Mouse (Mus musculus) kidney, adult 2 months (tissue): ENCODE measurements at regions not wholly inside any gene's neighbourhood (a gene's known extent, or its start where the extent isn't known, plus 50 kb on each side); places are given as distances from the start of the nearest gene placed in this dataset.

Experiments used
- DNase-seq: peaks from one replicate; pipeline ENCODE4 v3.0.0; 2021
- H3K27ac ChIP-seq: fragments of 200-500 bp; 2 replicates; pipeline ENCODE4 v1.5.1; 2012; ENCODE audit warnings: low read depth, low read length, control low read depth, inconsistent platforms; ENCODE audit not compliant: insufficient read depth
- H3K27me3 ChIP-seq: fragments of 200-500 bp; replicated peaks from 2 replicates; pipeline ENCODE4 v1.6.1; 2012; ENCODE audit warnings: mild to moderate bottlenecking, moderate library complexity, low read length, inconsistent platforms; ENCODE audit not compliant: control insufficient read depth, insufficient read depth
- H3K36me3 ChIP-seq: fragments of 200-500 bp; 2 replicates; pipeline ENCODE4 v1.6.1; 2012; ENCODE audit warnings: mild to moderate bottlenecking, moderate library complexity, low read length, inconsistent platforms; ENCODE audit not compliant: control insufficient read depth, insufficient read depth
- H3K4me1 ChIP-seq: fragments of 200-500 bp; 2 replicates; pipeline ENCODE4 v1.6.1; 2011; ENCODE audit warnings: low read length; ENCODE audit not compliant: control insufficient read depth, insufficient read depth
- H3K4me3 ChIP-seq: fragments of 200-500 bp; 2 replicates; pipeline ENCODE4 v1.5.1; 2011; ENCODE audit warnings: mild to moderate bottlenecking, low read depth, low read length, control low read depth; ENCODE audit not compliant: insufficient read depth
- CTCF ChIP-seq: fragments of 200-500 bp; conservative IDR thresholded peaks from 2 replicates; pipeline ENCODE4 v1.5.1; 2011; ENCODE audit warnings: low read depth, mild to moderate bottlenecking, control low read depth, low read length, moderate library complexity, mixed read lengths; ENCODE audit not compliant: insufficient read depth, insufficient read length
- POLR2A ChIP-seq: fragments of 200-500 bp; IDR thresholded peaks from one replicate; pipeline ENCODE4 v1.6.1; 2011; ENCODE audit warnings: low read depth, low read length, control low read depth
- WGBS: fragments of 180-500 bp; shearing (Covaris S2); methylation state at CpG from one replicate; pipeline ENCODE4 v1.1.7; 2018; 5-methylcytosine and 5-hydroxymethylcytosine counted together

DNA sequence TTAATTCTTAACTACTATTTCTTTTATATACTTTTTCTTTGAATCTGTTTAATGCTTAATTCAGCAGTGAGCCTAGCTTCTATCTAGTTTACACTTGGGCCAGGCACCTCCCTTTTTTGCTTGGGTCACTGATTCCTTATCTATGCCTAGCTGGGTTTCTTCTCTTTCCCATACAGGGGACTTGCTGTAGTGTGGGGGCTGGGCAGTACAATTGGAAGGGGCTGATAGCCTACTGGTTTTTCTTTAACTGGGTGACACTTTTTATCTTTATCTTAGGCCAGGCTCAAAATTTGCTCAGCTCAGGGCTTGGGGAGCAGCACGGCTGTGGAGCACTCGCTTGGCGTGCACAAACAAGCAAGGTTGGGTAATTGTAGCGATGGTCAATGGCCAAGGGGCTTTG lies 51.1 kb upstream of the Rasl11b start:
- H3K27me3 ChIP-seq: no peaks in the 10 kb centered on the region
- no peaks in the 10 kb centered on the region for H3K36me3 ChIP-seq
- H3K4me1 ChIP-seq: no peaks in the 10 kb centered on the region
- H3K27ac ChIP-seq: no peak overlapping the region
- no peak for TF ChIP-seq CTCF
- TF ChIP-seq POLR2A: no peak
- H3K4me3 ChIP-seq: no peak overlapping the region
- peak; percentile 9 for DNase-seq
- 93% methylated on average over 4 of the region's 4 CpGs for WGBS

GRCm38 (mm10) chr5:74144765-74145164 lies 50.3 kb upstream of the Rasl11b start:
- H3K27me3 ChIP-seq: no peaks in the 10 kb centered on the region
- no peak overlapping the region for H3K27ac ChIP-seq
- TF ChIP-seq POLR2A (no peak), CTCF (no peak)
- DNase-seq: no peak
- H3K4me3 ChIP-seq: no peak overlapping the region
- 50% methylated on average over 5 of the region's 5 CpGs for whole genome bisulfite sequencing
- no peaks in the 10 kb centered on the region for H3K4me1 ChIP-seq
- no peaks in the 10 kb centered on the region for H3K36me3 ChIP-seq
